Mouse (Mus musculus): ENCODE results near the gene Mlxip.

Gene Mlxip

DNA sequence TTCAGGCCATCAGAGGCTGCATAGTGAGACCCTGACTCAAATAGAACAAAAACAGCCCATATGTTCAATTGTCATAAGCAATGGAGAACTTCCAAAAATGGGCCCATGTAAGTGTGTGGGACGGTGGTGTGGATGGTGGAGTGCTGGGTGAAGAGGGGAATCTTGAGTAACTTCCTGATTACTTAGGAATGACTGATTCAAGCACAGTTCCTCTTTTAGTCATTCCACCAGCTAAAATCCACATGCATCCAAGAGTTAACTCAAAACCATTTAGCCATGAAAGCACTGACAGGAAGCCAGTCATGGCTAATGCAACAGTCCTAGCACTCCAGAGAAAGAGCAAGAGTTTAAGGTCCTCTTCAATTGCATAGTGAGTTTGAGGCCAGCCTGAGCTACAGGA is 33.0 kb downstream of the Mlxip start:
- intact Hi-C loops (cut with DNase I) = no loop called here

DNA sequence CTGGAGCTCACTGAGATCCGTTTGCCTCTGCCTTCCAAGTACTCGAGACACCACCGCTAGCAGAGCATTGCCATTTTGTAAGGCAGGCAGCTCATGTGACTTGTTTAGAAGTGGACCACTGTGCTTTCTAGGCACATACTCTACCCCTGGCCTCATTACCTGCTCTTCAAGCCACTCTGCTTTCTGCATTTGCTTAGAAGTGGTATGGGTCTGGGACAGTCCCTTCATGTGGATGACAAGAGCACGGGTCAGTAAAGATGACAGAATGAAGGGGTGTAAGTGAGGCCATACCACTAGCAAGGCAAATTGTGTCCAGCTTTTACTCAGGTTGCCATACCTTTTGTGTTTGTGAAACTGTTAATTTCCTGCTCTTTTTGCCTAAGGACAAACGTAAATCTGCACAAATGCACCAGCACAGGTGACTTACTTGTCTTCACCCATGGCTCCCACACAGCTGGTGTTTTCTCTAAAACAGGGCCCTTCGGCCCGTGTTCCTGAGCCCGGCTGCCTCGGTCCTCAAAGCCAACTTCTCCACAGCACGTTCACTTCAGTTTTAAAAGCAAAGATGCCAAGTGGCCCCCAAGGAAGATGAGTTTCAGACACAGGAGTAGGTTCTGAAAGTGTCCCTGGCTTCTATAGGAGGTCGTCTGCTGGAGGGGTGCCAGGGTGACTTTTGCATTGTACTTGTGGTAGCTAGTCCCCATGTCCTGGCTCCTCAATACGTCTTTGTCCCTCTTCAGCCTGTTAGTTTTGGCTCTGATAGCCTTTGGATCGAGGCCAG is 37.1 kb downstream of the Mlxip start:
- intact Hi-C loops (cut with DNase I) = loop anchor here (5.0 kb wide), 1 partner anchor 34 kb away; no protein-coding TSS in a partner anchor

DNA sequence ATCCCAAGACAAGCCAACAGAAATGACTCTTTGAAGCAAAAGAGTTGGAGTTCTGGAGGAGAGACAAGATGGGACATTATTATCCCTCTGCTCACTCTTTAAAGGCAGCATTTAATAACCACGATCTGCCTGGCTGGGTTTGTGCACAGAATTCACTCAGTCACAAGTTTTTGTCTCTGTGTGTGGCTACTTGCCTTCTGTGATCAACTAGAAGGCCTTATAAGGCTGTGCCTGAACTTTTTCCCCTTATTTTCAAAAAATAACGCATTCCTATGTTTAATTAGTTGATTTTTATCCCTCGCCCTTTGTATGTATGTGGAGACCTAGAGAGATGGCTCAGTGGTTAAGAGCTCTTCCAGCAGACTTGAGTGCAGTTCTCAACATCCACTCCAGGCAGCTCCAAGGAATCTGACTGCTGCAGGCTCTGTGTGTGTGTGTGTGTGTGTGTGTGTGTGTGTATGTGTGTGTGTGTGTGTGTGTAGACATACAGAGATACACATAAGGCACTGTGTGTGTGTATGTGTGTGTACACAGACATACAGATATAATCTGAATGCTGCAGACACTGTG is 37.8 kb downstream of the Mlxip start:
- intact Hi-C loops (cut with DNase I) = loop anchor here (5.0 kb wide), 1 partner anchor 35 kb away; no protein-coding TSS in a partner anchor

DNA sequence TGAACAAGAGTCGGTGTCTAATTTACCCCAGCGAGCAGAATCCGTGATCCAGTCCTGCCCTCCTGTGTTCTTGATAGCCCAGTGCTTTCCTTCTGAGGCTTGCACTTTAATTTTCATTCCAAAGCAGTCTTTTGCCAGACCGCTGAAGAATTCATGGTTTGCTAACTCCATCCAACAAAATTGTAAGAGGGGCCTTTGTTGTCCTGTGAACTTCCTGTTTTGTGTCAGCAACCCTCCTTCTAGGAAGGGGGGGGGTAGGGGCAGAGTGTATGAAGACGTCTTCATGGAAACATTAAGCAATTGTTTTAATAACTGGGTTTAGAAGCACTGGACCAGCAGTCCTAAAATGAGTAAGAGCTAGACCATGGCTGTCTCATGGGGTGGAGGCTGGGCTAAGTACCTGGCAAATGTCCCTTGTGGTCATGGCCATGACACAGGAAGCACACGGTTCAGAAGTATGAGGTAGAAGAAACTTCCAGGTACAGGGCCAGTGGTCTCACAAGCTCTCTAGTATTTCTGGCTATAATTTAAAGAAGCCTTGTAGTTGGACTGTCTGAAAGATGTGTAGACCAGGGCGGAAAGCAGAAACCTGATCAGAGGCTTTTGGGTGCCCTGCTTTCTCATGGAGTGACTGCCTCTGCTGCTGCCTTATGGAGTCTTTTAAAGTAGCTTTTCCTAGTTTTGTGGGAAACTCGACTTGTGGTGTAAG is 41.6 kb downstream of the Mlxip start:
- intact Hi-C loops (cut with DNase I) = loop anchor here (2.0 kb wide), 2 partner anchors 59 to 67 kb away; no protein-coding TSS in a partner anchor

DNA sequence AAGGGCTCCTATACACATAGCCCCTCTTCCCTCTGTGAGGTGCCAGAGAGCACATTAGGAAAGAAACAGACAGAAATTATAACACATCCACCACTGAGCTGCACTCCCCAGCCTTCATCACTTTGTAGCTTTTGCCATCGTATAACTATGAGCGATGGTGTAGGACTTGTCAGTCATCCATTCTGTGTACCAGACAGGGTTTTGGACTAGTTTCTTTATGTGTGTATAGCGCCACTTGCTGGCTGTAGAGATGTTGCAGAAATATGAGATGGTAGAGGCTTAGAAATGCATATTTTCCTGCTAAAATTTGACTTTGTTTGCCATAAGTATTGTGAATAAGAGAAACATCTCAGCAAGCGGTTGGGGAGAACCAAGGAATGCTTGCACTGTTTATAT is 42.2 kb downstream of the Mlxip start:
- intact Hi-C loops (cut with DNase I) = loop anchor here (2.0 kb wide), 2 partner anchors 60 to 68 kb away; no protein-coding TSS in a partner anchor

DNA sequence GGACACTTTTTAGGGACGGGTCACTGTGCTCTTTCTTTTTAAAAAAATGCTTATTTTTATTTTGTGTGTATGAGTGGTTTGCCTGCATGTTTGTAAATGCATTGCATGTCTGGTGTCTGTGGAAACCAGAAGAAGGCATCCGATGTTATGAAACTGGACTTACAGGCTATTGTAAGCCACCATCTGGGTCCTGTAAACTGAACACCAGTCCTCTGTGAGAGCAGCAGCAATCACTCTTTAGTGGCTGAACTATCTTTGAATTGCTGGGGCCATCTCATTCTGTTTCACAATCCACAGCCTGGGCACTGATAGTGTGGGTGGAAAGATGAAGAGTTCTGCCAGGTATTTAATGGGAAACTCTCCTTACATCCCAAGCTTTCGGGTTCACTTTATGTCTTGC is 43.8 kb downstream of the Mlxip start:
- intact Hi-C loops (cut with DNase I) = no loop called here

DNA sequence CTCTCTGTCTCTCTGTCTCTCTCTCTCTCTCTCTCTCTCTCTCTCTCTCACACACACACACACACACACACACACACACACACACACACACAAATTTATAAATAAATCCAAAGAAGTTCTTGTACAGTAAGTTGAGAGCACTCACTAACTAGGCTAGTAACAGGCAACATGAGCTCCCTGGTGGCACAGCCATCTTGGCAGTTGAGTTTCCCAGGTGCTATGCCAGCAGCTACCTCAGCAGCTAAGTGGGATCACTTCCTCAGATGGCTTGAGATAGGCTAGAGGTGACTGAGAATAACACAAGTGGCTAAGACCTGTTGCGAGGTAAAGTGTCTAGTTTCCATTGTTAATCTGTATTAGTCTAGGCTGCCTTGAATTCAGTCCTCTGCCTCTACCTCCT is 44.7 kb downstream of the Mlxip start:
- intact Hi-C loops (cut with DNase I) = no loop called here

DNA sequence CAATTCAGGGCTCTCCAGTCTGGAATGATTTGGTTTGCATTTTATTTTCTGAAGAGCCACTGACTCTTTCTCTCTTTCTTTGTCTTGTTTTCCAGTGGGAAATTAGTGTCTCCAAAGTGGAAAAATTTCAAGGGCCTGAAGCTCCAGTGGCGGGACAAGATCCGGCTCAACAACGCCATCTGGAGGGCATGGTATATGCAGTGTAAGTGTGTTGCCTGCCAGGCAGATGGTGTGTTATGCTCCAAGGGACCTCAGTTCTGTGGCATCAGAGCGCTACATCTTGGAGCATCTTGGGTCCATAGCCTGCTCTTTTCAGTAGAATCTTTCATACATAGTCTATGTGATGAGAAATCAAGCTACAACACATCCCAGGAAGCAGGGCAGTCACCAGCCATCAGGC is 45.3 kb downstream of the Mlxip start:
- intact Hi-C loops (cut with DNase I) = loop anchor here (5.0 kb wide), 1 partner anchor 167 kb away; no protein-coding TSS in a partner anchor

DNA sequence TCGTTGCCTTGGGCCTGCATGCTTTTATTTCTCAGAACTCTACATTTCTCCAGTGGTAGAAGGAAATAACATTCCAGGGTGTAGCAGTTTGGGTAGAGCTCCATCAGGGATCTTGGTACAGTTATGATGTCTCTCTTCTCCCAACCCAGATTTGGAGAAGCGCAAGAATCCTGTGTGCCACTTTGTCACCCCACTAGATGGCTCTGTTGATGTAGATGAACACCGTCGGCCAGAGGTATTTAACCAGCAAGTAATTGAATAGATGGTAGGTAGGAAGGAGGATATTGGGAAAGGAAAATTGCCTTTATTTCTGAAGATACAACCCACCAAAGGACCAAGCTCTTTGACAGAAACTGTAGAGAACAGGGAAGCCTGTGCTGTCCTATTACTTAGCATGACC is 46.1 kb downstream of the Mlxip start:
- intact Hi-C loops (cut with DNase I) = loop anchor here (5.0 kb wide), 1 partner anchor 167 kb away; no protein-coding TSS in a partner anchor

DNA sequence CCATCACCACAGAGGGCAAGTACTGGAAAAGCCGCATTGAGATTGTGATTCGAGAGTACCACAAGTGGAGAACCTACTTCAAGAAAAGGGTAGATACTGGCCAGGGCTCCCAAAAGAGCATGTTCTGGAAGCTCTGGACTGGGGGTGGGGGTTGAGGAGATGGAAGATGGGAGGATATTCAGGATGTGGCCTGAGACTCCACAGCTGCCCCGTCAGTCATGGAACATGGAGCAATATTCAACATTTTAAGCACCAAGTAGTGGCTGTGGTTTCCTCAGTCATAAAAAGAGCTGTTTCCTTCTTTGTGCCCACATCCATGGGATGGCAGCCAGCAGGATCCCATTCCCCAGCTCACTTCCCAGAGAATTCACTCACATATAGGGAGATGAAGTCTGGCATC is 47.7 kb downstream of the Mlxip start:
- intact Hi-C loops (cut with DNase I) = loop anchor here (5.0 kb wide), 1 partner anchor 165 kb away; no protein-coding TSS in a partner anchor

DNA sequence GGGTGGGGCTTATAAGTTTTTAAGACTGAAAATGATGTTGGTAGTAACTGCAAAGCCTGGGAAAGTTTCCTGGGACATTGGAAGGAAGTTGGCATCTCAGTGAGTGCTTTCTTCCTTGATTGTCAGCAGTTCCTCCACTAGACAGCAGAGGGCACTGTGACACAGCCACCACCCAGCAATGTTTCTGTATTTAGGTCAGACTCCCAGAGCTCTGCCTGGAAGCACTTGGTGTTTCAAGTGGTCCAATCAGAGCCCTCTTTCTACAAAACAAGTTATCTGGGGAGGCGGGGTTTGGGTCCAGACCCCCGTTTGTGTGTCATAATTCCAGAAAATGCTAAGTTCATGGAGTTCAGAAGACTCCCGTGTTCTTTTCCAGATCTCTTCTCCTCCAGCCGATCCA is 49.5 kb downstream of the Mlxip start:
- intact Hi-C loops (cut with DNase I) = loop anchor here (1.0 to 5.0 kb wide), 2 partner anchors 55 to 163 kb away; no protein-coding TSS in a partner anchor

DNA sequence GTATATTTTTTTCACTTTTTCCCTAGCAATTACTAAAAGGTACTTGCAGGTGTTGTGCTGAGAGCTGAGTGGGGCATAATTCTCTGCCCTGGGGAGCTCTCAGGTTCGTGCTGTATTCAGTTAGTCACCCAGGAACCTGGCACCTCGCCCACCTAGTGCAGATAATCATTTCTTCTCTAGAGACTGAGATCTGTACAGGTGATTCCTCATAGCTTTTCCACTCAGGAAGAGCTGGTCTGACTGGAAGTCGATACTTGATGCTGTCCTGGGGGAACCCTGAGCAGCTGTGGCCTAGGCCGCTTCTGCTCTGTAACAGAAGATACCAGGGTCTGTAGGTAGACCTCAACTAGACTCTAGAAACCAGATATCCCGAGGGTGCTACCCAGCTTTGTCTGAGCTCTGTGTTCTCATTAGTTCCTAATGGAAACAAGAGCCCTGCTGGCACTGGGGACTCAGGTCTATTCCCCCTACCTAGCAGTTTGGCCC is 50.3 kb downstream of the Mlxip start:
- intact Hi-C loops (cut with DNase I) = loop anchor here (1.0 to 5.0 kb wide), 2 partner anchors 54 to 162 kb away; no protein-coding TSS in a partner anchor

DNA sequence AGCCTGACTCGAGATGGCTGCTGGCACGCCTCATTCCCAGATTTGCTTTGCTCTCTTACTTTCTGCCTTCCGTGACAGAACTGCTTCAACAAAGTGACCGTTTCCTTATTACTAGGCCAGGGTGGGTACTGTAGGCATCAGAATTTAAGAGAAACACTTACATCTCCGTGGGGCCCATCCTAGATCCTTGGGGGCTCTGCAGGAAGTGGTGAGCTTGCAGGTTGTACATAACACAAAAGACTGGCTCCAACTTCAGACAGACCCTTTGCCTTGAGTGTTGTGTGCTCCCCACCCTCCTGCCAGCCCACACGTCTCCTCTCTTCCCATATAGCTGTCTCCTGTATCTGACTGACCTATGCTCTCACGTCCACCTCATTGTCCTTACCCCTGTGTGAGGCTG is 57.3 kb downstream of the Mlxip start:
- intact Hi-C loops (cut with DNase I) = no loop called here

DNA sequence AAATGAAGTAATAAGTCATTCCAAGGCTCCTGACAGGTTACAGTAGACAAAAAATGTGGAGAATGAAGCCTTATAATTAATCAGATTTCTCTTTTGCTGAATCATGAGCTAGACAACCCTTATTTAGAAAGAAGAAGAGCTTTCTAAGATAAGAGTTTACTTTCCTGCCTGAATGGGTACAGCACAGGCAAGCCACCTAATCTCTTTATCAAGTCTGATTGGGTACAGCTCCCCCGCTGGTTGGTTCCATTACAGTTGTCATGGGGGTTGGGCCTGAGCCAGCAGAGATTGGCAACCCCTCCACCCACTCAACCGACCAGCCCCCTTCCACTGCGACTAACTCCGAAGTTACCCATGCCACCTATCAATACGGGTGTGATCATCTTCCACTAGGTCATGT is 66.8 kb downstream of the Mlxip start:
- intact Hi-C loops (cut with DNase I) = no loop called here

DNA sequence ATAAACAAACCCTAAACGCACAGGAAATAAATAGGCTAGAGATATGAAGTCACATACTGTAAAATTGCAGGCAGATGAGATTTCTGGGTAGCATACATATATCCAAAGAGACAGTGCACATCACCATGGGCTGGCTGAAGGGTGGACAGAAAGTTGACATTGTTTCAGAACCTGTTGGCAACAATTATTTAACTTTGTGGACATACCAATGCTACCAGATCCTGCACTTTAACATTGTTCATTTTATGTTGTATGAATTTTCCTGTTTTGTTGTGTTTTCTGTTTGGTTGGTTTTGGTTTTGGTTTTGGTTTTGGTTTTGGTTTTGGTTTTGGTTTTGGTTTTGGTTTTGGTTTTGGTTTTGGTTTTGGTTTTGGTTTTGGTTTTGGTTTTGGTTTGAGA is 70.0 kb downstream of the Mlxip start:
- intact Hi-C loops (cut with DNase I) = no loop called here

DNA sequence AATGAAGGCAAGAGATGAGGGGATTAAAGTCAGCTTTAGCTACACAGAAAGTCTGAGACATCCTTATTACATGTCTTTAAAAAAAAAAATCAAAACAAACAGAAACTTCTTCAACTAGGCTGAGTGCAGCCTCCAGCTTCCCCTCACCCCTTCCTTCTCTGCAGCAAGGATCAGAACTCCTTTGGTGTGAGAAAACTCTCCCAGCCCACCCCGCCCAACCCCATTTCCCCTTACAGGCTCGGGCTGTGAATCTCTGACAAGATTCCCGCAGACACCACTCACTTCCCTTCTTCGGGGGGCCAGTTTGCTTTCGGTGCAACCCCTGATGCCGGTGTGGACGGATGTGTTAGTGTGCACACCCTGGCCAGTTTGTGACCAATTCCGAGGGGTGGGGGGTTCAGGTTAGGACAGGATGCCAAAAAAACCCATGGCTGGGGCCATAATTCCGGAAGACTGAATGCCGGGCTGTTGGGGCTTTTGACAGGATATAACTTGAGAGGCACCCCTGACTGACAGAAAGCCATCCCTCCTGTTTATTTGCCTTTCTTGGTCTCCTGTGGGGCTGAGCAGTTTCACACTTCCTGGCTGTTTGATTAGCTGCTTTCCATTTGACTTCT is 76.3 kb downstream of the Mlxip start:
- intact Hi-C loops (cut with DNase I) = no loop called here

DNA sequence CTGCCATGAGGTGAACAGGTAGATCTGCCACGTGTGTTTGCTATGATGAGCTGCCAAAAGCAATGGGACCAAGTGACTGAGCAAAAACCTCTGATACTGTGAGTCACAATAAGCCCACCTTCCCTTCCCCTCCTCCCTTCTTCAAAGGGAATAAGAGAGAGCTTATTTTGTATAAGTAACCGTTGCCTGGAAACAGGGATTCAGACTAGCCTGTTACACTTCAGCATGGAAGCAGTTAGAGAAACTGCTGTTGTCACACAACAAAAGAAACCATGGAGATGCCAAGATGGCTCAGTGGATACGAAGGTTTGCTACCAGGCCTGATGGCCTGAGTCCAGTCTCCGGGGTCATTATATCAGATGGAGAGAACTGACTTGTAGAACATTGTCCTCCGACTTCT is 79.2 kb downstream of the Mlxip start:
- intact Hi-C loops (cut with DNase I) = no loop called here

DNA sequence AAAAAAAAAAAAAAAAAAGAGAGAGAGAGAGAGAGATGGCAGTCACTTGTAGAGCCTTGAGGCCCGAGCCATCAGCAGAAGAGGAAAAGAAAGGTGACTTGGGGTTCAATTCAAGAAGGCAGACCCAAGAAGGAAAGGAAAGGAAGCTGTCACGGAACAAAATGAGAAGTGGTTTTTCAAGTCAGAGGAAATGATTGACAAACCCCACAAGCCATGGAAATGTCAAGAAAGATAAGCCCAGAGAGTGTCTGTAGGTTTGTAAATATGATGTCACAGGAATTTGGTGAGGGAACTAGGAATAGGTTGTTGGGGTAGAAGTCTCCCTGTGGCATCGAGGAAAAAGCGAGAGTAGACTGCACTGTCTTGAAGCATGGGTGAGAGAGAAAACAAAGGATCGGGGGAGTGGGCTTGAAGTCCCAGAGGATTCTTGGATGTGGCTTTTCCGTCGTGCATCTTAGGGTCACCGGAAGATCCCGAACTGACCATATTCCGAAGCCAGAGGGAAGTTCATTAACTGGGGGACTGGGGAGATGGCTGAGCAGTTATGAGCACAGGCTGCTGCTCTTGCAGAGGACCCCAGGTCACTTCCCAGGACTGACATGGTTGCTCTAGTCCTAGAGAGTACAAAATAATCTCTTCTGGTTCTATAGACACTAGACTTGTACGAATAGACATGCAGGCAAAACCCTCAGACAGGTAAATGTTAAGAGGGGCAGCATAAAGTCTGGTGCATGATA is 93.2 kb downstream of the Mlxip start:
- intact Hi-C loops (cut with DNase I) = no loop called here

DNA sequence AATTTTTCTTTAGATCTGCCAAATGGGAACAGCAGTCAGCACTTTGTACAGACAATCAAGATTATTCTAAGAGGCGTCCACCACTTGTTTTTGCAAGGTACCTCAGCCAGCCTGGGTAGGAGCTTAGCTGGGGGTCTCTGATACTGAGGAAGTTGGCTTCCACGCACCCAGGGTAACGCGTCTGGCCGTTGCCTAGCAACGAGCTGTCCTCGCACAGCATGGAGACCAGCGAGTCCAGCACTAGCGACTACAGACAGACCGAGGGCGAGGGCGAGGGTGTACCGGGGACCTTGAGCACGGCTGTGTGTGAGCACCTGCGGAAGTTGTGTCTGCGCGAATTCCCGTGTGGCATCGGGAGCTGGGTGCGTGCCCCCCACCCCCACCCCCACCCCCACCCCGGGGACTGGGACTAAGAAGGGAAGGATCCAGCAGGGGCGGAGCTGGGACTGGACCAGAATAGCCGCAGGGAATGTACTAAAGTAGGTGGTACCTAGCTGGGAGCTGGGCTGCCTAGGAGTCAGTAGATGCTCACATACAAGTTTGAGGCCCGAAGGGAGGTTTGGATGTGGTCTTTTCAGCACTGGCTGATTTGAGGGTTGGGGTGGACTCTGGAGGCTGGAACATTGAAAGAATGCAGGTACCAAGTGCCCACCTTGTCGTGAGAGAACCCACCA is 94.7 kb downstream of the Mlxip start, which contains the start of the genes Lrrc43 and Il31:
Lrrc43 (plus strand) TSS at position 194 of the 674 bp plus-strand sequence.
Il31 (minus strand) TSS at position 378 of the 674 bp plus-strand sequence.
- intact Hi-C loops (cut with DNase I) = no loop called here

DNA sequence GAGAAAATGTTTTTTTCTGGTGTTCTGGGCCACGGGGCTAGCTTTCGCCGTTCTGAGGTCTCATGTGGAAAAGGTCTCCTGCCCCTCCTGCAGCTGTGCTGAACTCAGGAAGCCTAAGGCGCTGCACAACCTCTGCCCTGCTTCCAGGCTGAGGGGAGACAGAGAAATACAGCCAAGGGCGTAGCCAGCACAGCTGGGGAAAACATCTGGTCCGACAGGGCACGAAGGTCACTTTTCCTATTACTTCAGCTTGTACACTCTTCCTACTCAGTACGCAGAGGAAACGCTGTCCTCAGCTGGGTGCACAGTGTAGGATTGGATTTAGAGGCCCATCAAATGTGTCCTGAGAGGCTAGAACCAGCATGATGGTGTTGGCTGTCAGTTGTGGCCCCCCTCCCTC is 95.3 kb downstream of the Mlxip start:
- intact Hi-C loops (cut with DNase I) = no loop called here

Data from adrenal gland (tissue).